Mouse (Mus musculus) heart, embryonic 11.5 days (tissue): ENCODE measurements around the gene Syne1. TPM values are rescaled to one million over a fixed set of nuclear protein-coding genes. Genes with fewer than 3 reads are reported as not detected.

ENCODE experiments used
- ATAC-seq: fragments of 200-750 bp; cut with Nextera tagmentation; replicated peaks from 2 replicates; pipeline ENCODE4 v1.8.0; 2017; ENCODE audit warnings: moderate library complexity; ENCODE audit not compliant: insufficient number of reproducible peaks, low FRiP score, low TSS enrichment
- H3K27ac ChIP-seq: fragments of 300-500 bp; sonication (generic); 2 replicates; pipeline ENCODE4 v1.5.1; 2014; ENCODE audit warnings: mild to moderate bottlenecking, low read depth, low read length
- H3K27me3 ChIP-seq: fragments of 300-500 bp; sonication (generic); 2 replicates; pipeline ENCODE4 v1.6.1; 2014; ENCODE audit warnings: mild to moderate bottlenecking, low read length, mixed read lengths; ENCODE audit not compliant: control insufficient read depth, insufficient read depth
- H3K36me3 ChIP-seq: fragments of 300-500 bp; sonication (generic); 2 replicates; pipeline ENCODE4 v1.6.1; 2014; ENCODE audit warnings: mild to moderate bottlenecking, low read length, moderate library complexity, mixed read lengths; ENCODE audit not compliant: control insufficient read depth, insufficient read depth
- H3K4me1 ChIP-seq: fragments of 300-500 bp; sonication (generic); 2 replicates; pipeline ENCODE4 v1.6.1; 2014; ENCODE audit warnings: low read length; ENCODE audit not compliant: control insufficient read depth, insufficient read depth
- H3K4me2 ChIP-seq: fragments of 300-500 bp; sonication (generic); 2 replicates; pipeline ENCODE4 v1.6.1; 2014; ENCODE audit warnings: mild to moderate bottlenecking, moderate library complexity
- H3K4me3 ChIP-seq: fragments of 300-500 bp; sonication (generic); 2 replicates; pipeline ENCODE4 v1.5.1; 2014; ENCODE audit warnings: low read depth, low read length
- H3K9ac ChIP-seq: fragments of 300-500 bp; sonication (generic); 2 replicates; pipeline ENCODE4 v1.6.1; 2014; ENCODE audit warnings: mild to moderate bottlenecking, low read depth, low read length, moderate library complexity
- H3K9me3 ChIP-seq: fragments of 300-500 bp; sonication (generic); replicated peaks from 2 replicates; pipeline ENCODE4 v1.6.1; 2016; ENCODE audit warnings: low read length; ENCODE audit not compliant: control insufficient read depth
- WGBS: fragments of 180-500 bp; shearing (Covaris S2); extraction: QIAGEN DNeasy Blood & Tissue Kit; methylation state at CpG from one replicate; pipeline ENCODE4 v1.1.7; 2014; ENCODE audit not compliant: insufficient replicate concordance; 5-methylcytosine and 5-hydroxymethylcytosine counted together
- polyA plus RNA-seq: library from polyadenylated mRNA; unstranded; fragments of >200 nt; fragmentation: Nextera tagmentation; extraction: Ambion mirVana; gene quantifications from 2 replicates; pipeline ENCODE4 v1.2.1, GENCODE M21; 2014

The Syne1 gene
- polyA plus RNA-seq, 1 experiment from 2014 or later, result 18.2 TPM

GRCm38 (mm10) chr10:5159679-5160078 lies 391.6 kb downstream of the Syne1 start:
- no peaks in the 10 kb centered on the region for H3K4me1 ChIP-seq
- no peaks in the 10 kb centered on the region for H3K9me3 ChIP-seq
- H3K36me3 ChIP-seq, result 0 out of 2 replicates have a peak, but pooled peaks cover 5% of the 10 kb centered on the region
- no peaks in the 10 kb centered on the region for H3K27me3 ChIP-seq
- H3K27ac ChIP-seq, result no peak overlapping the region
- no peak for ATAC-seq
- H3K9ac ChIP-seq, result no peak overlapping the region
- 66% methylated on average over 8 of the region's 8 CpGs for WGBS
- no peak overlapping the region for H3K4me3 ChIP-seq
- no peak overlapping the region for H3K4me2 ChIP-seq

- Histone ChIP-seq H3K4me1 (no peaks in the 10 kb centered on the region), H3K36me3 (0 out of 2 replicates have a peak, but pooled peaks cover 3% of the 10 kb centered on the region), H3K27ac (no peak overlapping the region), H3K27me3 (no peaks in the 10 kb centered on the region), H3K4me3 (no peak overlapping the region), H3K9ac (no peak overlapping the region), H3K4me2 (no peak overlapping the region), H3K9me3 (no peaks in the 10 kb centered on the region)
- ATAC-seq, result no peak
- WGBS, result 79% methylated on average over 6 of the region's 6 CpGs
Measured at GRCm38 (mm10) chr10:5153047-5153446, 398.2 kb downstream of the Syne1 start.

- WGBS, result 83% methylated on average over 5 of the region's 5 CpGs
- Histone ChIP-seq H3K4me3 (no peak overlapping the region), H3K36me3 (peaks cover 16% of the 10 kb centered on the region), H3K27me3 (no peaks in the 10 kb centered on the region), H3K27ac (no peak overlapping the region), H3K9me3 (no peaks in the 10 kb centered on the region), H3K4me1 (no peaks in the 10 kb centered on the region), H3K9ac (no peak overlapping the region), H3K4me2 (no peak overlapping the region)
- ATAC-seq, result no peak
Measured at GRCm38 (mm10) chr10:5141471-5141870, 409.8 kb downstream of the Syne1 start.

- H3K4me2 ChIP-seq, result no peak overlapping the region
- no peak overlapping the region for H3K9ac ChIP-seq
- ATAC-seq, result no peak
- peaks cover 16% of the 10 kb centered on the region for H3K36me3 ChIP-seq
- no peaks in the 10 kb centered on the region for H3K4me1 ChIP-seq
- no peaks in the 10 kb centered on the region for H3K9me3 ChIP-seq
- H3K4me3 ChIP-seq, result no peak overlapping the region
- no peak overlapping the region for H3K27ac ChIP-seq
- WGBS, result 81% methylated on average over 4 of the region's 4 CpGs
- H3K27me3 ChIP-seq, result no peaks in the 10 kb centered on the region
Measured at GRCm38 (mm10) chr10:5139932-5140264, 411.4 kb downstream of the Syne1 start.

- no peaks in the 10 kb centered on the region for H3K27me3 ChIP-seq
- H3K4me2 ChIP-seq, result no peak overlapping the region
- ATAC-seq, result no peak
- 77% methylated on average over 3 of the region's 3 CpGs for WGBS
- H3K4me1 ChIP-seq, result no peaks in the 10 kb centered on the region
- H3K36me3 ChIP-seq, result peaks cover 16% of the 10 kb centered on the region
- H3K4me3 ChIP-seq, result no peak overlapping the region
- no peaks in the 10 kb centered on the region for H3K9me3 ChIP-seq
- no peak overlapping the region for H3K9ac ChIP-seq
- no peak overlapping the region for H3K27ac ChIP-seq
Measured at GRCm38 (mm10) chr10:5139246-5139931, 411.9 kb downstream of the Syne1 start.

- Histone ChIP-seq H3K9me3 (no peaks in the 10 kb centered on the region; the same call in 1 of the 2 replicates), H3K9ac (no peak overlapping the region), H3K36me3 (no peaks in the 10 kb centered on the region), H3K4me3 (no peak overlapping the region), H3K27me3 (no peaks in the 10 kb centered on the region), H3K4me2 (no peak overlapping the region), H3K4me1 (no peaks in the 10 kb centered on the region), H3K27ac (no peak overlapping the region)
- no peak for ATAC-seq
- 75% methylated on average over 3 of the region's 3 CpGs for WGBS
Measured at GRCm38 (mm10) chr10:5132050-5132449, 419.2 kb downstream of the Syne1 start.

GRCm38 (mm10) chr10:5130495-5130894 lies 420.8 kb downstream of the Syne1 start:
- Histone ChIP-seq H3K4me2 (no peak overlapping the region), H3K9ac (no peak overlapping the region), H3K27me3 (no peaks in the 10 kb centered on the region), H3K4me3 (no peak overlapping the region), H3K9me3 (no peaks in the 10 kb centered on the region; the same call in 1 of the 2 replicates), H3K27ac (no peak overlapping the region), H3K36me3 (no peaks in the 10 kb centered on the region), H3K4me1 (no peaks in the 10 kb centered on the region)
- 73% methylated on average over 1 of the region's 1 CpGs for WGBS
- ATAC-seq, result no peak

GRCm38 (mm10) chr10:5124757-5125156 lies 426.5 kb downstream of the Syne1 start:
- H3K27me3 ChIP-seq, result no peaks in the 10 kb centered on the region
- no peak overlapping the region for H3K4me3 ChIP-seq
- WGBS, result 90% methylated on average over 7 of the region's 7 CpGs
- H3K27ac ChIP-seq, result no peak overlapping the region
- H3K36me3 ChIP-seq, result peaks cover 8% of the 10 kb centered on the region; the same call in 1 of the 2 replicates
- no peak overlapping the region for H3K9ac ChIP-seq
- H3K4me2 ChIP-seq, result no peak overlapping the region
- no peaks in the 10 kb centered on the region for H3K4me1 ChIP-seq
- ATAC-seq, result no peak
- H3K9me3 ChIP-seq, result no peaks in the 10 kb centered on the region; the same call in 1 of the 2 replicates

GRCm38 (mm10) chr10:5116720-5117119 lies 434.6 kb downstream of the Syne1 start:
- no peak overlapping the region for H3K4me2 ChIP-seq
- H3K4me1 ChIP-seq, result no peaks in the 10 kb centered on the region
- no peak for ATAC-seq
- H3K27me3 ChIP-seq, result no peaks in the 10 kb centered on the region
- WGBS, result 83% methylated on average over 6 of the region's 6 CpGs
- H3K4me3 ChIP-seq, result no peak overlapping the region
- no peaks in the 10 kb centered on the region; the same call in 1 of the 2 replicates for H3K9me3 ChIP-seq
- H3K27ac ChIP-seq, result no peak overlapping the region
- H3K9ac ChIP-seq, result no peak overlapping the region
- H3K36me3 ChIP-seq, result peaks cover 15% of the 10 kb centered on the region
